In genomic region chr2:155518531-155519270, GRCm38 (mm10) we compare ENCODE assay signal across 8 mouse cellular contexts. TPM values are rescaled to one million over a fixed set of nuclear protein-coding genes. Genes with fewer than 3 reads are reported as not detected.
DNase-seq lines count a peak whose midpoint lies in the region; ATAC-seq and TF ChIP-seq lines count a peak whose summit lies in the region.

No protein-coding gene starts in this region.

- H3K36me3 ChIP-seq in limb, embryonic 14.5 days (ENCODE audit: control insufficient read depth, insufficient read depth, low read length), result no peaks in the 10 kb centered on the region

- H3K4me1 ChIP-seq in cerebellum, adult 2 months (ENCODE audit: control insufficient read depth, insufficient read depth, low read length), result no peaks in the 10 kb centered on the region; the same call in 1 of the 2 replicates
- peaks cover 7% of the 10 kb centered on the region; the same call in 1 of the 2 replicates for H3K4me1 ChIP-seq in limb, embryonic 14.5 days (ENCODE audit: control insufficient read depth, insufficient read depth, low read length)

- WGBS in cerebellum, adult 2 months, result 15% methylated on average over 18 of the region's 18 CpGs
- WGBS in limb, embryonic 14.5 days, result 25% methylated on average over 18 of the region's 18 CpGs

- H3K4me3 ChIP-seq in cerebellum, adult 2 months (replicated peaks; ENCODE audit: insufficient read depth, low read depth, low read length), result peak overlapping the region; percentile 96
- peak overlapping the region; percentile 75 for H3K4me3 ChIP-seq in limb, embryonic 14.5 days (replicated peaks; ENCODE audit: low read length)

- no peak for TF ChIP-seq CTCF in cerebellum, adult 2 months (IDR thresholded peaks at IDR 0.05; ENCODE audit: borderline replicate concordance, insufficient read depth, low read depth, low read length)

- H3K27ac ChIP-seq in cerebellum, adult 2 months (ENCODE audit: insufficient read depth, low read length), result peak overlapping the region; percentile 45; the same call in 1 of the 2 replicates
- 0 out of 2 replicates have a peak overlapping the region, but pooled peaks have one; percentile 10 for H3K27ac ChIP-seq in limb, embryonic 14.5 days (replicated peaks; ENCODE audit: low read depth, low read length)

- DNase-seq in cerebellum, adult 2 months, result no peak
- no peak for DNase-seq in cerebellum, postnatal 14 days
- DNase-seq in 416B (ENCODE audit: low read depth), result peak; percentile 65
- no peak for DNase-seq in limb, embryonic 14.5 days (ENCODE audit: low spot score)
- no peak for DNase-seq in urinary bladder, postnatal 14 days (ENCODE audit: low spot score)
- no peak for DNase-seq in Muller cell, postnatal 12 days (ENCODE audit: inconsistent ontology term)
- DNase-seq in layer of hippocampus, adult 18-20 months (ENCODE audit: low spot score in 2 of 2), result no peak

- H3K9ac ChIP-seq in limb, embryonic 14.5 days (ENCODE audit: low read depth, low read length, severe bottlenecking), result peak overlapping the region; percentile 67

- no peaks in the 10 kb centered on the region for H3K27me3 ChIP-seq in cerebellum, adult 2 months (ENCODE audit: control insufficient read depth, insufficient read depth, low read length)
- 0 out of 2 replicates have a peak, but pooled peaks cover 3% of the 10 kb centered on the region for H3K27me3 ChIP-seq in limb, embryonic 14.5 days (ENCODE audit: control insufficient read depth, insufficient read depth, low read length)

- TF ChIP-seq POLR2A in cerebellum, adult 2 months (IDR thresholded peaks at IDR 0.05; ENCODE audit: borderline replicate concordance, insufficient read depth, low read length), result no peak
- TF ChIP-seq POLR2A in limb, embryonic 14.5 days (IDR thresholded peaks at IDR 0.05; ENCODE audit: borderline replicate concordance, extremely low read depth, insufficient read depth, insufficient read length), result no peak

- no peaks in the 10 kb centered on the region for H3K9me3 ChIP-seq in limb, embryonic 14.5 days (ENCODE audit: control insufficient read depth, low read length)

- peak overlapping the region; percentile 81 for H3K4me2 ChIP-seq in limb, embryonic 14.5 days (replicated peaks; ENCODE audit: low read depth, low read length, severe bottlenecking)

- ATAC-seq in erythroblast, adult 5-6 weeks (replicated peaks; ENCODE audit: low FRiP score, poor library complexity, severe bottlenecking), result peak; percentile 43
- ATAC-seq in limb, embryonic 14.5 days (ENCODE audit: low FRiP score, low read depth), result no peak

RNA-seq across cellular contexts. Expression of gene Ggt7, which starts 0.7 kb away (rescaled TPM):
- 235 and 237 TPM in 2 replicates for polyA plus RNA-seq in cerebellum, adult 2 months (2012; rRNA removed)
- not detected in 2 replicates for total RNA-seq in erythroblast, adult 5-6 weeks (2015; ENCODE audit: low replicate concordance)
- total RNA-seq in erythroblast, adult 5-6 weeks (2017; ENCODE audit: low replicate concordance), result not detected in 2 replicates
- polyA plus RNA-seq in limb, embryonic 14.5 days (2012; rRNA removed), result 18.0 and 32.5 TPM in 2 replicates
- 3.7 and 4.4 TPM in 2 replicates for polyA plus RNA-seq in limb, embryonic 14.5 days (2014; fragmentation: Nextera tagmentation; extraction: Ambion mirVana)
- 100 to 1,000 TPM; 112 to 120 TPM for total RNA-seq in layer of hippocampus, adult 18-20 months (2021)

RNA-seq across cellular contexts. Expression of gene Acss2, which starts 1.0 kb away (rescaled TPM):
- polyA plus RNA-seq in cerebellum, adult 2 months (2012; rRNA removed), result 98.5 and 107 TPM in 2 replicates
- 3.5 and 10.0 TPM in 2 replicates for total RNA-seq in erythroblast, adult 5-6 weeks (2015; ENCODE audit: low replicate concordance)
- total RNA-seq in erythroblast, adult 5-6 weeks (2017; ENCODE audit: low replicate concordance), result 16.4 and 20.1 TPM in 2 replicates
- polyA plus RNA-seq in limb, embryonic 14.5 days (2012; rRNA removed), result 13.3 and 14.8 TPM in 2 replicates
- 15.0 and 15.8 TPM in 2 replicates for polyA plus RNA-seq in limb, embryonic 14.5 days (2014; fragmentation: Nextera tagmentation; extraction: Ambion mirVana)
- 10 to 100 TPM; 57.2 to 60.6 TPM for total RNA-seq in layer of hippocampus, adult 18-20 months (2021)

RNA-seq across cellular contexts. Expression of gene Ncoa6, which starts 45.0 kb away (rescaled TPM):
- polyA plus RNA-seq in cerebellum, adult 2 months (2012; rRNA removed), result 39.0 and 47.1 TPM in 2 replicates
- 29.6 and 35.9 TPM in 2 replicates for total RNA-seq in erythroblast, adult 5-6 weeks (2015; ENCODE audit: low replicate concordance)
- total RNA-seq in erythroblast, adult 5-6 weeks (2017; ENCODE audit: low replicate concordance), result 7.2 and 13.7 TPM in 2 replicates
- polyA plus RNA-seq in limb, embryonic 14.5 days (2012; rRNA removed), result 45.4 and 54.2 TPM in 2 replicates
- polyA plus RNA-seq in limb, embryonic 14.5 days (2014; fragmentation: Nextera tagmentation; extraction: Ambion mirVana), result 26.9 and 31.1 TPM in 2 replicates
- 10 to 100 TPM; 60.9 to 63.3 TPM for total RNA-seq in layer of hippocampus, adult 18-20 months (2021)

Comparison
In these comparisons a context has a peak if more than half of its experiments do, and no peak if none do; other contexts are left out.
1. RNA of gene Ggt7, which starts 0.7 kb away (total RNA-seq): 112 to 120 TPM in layer of hippocampus, adult 18-20 months; not detected in erythroblast, adult 5-6 weeks; every median in the first group is over 100 times any median in the second.